Mouse (Mus musculus) heart, postnatal 25 days (tissue): ENCODE measurements around the gene Gm21976. TPM values are rescaled to one million over a fixed set of nuclear protein-coding genes. Genes with fewer than 3 reads are reported as not detected.
A peak's percentile ranks its signal among the peaks of the same experiment; 100 is the strongest.

Source experiments
- DNase-seq: peaks from one replicate; pipeline ENCODE4 v3.0.0; 2022; ENCODE audit warnings: low spot score
- intact Hi-C: fragments of 180-260 bp; cut with DNase I; formaldehyde crosslinking; loops from one replicate; pipeline ENCODE4 v1.15.1; 2025
- total RNA-seq, 2 experiments: library from RNA; stranded (reverse); gene quantifications; 2 replicates each; pipeline ENCODE4 v1.2.3; 2021

The Gm21976 gene
- not detected for total RNA-seq

DNA sequence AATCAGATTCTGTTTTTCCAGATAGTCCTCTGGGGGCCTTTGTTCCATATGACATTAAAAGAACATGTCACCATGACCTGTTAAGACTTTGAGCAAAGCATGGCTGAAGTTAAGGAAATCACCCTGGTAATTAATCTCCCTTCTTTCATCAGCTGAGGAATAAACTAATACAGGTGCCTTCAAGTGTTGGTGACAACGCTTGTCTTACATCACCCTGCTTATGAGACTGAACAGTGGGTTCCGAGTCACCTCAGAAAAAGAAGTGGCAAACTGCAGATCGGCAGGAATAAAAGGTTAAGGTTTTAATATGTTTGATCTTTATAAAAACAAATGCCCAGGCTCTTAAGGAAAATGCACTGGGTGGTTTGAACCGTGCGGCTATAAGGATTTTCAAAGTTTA, at the start of gene Gm21976:
Gene Gm21976 (plus strand): TSS at position 202 of the 400 bp plus-strand sequence.
- intact Hi-C loops, result no loop called here
- DNase-seq, result no peak

DNA sequence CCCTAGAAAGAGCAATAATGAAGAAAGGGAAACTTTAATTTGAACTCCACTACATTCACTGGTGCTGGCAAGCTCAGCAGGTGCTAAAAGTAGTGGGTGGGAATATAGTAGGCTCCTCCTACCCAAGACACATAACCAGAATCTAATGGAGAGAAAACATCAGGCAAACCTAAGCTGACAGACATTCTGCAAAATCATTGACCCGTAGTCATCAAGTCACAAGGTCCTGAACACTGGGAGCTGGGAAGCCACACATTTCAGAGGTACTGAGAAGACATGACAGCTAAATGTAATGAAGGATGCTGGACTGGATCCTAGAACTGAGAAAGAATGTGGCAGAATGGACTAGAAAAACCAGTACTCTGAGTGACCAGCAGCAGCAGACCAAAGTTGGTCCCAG, 49.2 kb upstream of the Gm21976 start:
- intact Hi-C loops, result no loop called here
- DNase-seq, result no peak

DNA sequence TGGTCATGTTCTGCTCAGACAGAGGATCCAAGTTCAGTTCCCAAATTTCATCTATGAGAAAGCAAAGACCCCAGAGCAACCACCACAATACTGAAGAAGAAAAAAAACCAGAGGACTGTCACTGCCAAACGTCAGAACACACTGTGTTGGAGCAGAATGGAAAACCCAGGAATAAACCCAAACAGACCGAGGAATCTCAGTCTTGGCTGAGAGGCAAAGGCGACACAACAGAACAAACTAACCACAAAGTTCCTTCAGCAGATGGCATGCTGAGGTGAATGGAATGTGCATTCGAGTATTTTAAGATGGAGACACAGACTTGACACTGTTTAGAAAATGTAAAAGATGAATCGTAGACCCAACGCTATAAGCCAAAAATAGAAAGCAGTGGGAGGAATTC, 44.2 kb upstream of the Gm21976 start:
- intact Hi-C loops, result no loop called here

DNA sequence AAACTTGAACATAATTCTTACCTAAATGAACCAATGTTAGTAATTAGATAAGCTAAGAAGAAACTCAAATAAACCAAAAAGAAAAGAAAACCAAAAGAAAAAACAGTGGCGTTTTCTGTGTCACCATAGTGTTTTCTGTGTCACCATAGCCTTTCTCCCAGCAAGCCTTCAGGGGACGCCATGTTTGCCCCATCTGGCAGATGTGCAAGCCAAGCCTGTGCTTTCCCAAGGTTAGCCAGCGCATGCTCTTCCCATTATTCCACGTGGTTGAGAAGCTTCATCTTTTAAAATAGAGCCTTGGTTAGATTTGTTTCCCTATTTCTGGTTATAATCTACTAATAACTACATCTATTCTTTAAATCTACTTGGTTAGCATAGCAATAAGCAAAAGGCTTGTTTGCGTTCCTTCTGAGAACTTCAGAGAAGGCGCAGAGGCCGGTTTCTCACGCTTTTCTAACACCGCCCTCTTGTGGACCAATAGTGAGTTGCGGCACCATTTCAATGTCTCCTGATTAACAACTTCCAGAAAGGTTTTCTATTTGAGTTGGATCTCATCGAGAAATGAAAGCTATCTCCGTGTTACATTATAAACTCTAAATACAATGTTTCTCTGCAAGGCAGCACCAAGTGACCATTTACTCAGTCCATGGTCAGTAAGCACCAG, 39.6 kb upstream of the Gm21976 start:
- intact Hi-C loops, result loop anchor here (1.0 kb wide), 1 partner anchor 209 kb away; no protein-coding TSS in a partner anchor
- DNase-seq, result no peak

More for the DNA sequence above, 44.2 kb upstream of the Gm21976 start:
- DNase-seq, result no peak

DNA sequence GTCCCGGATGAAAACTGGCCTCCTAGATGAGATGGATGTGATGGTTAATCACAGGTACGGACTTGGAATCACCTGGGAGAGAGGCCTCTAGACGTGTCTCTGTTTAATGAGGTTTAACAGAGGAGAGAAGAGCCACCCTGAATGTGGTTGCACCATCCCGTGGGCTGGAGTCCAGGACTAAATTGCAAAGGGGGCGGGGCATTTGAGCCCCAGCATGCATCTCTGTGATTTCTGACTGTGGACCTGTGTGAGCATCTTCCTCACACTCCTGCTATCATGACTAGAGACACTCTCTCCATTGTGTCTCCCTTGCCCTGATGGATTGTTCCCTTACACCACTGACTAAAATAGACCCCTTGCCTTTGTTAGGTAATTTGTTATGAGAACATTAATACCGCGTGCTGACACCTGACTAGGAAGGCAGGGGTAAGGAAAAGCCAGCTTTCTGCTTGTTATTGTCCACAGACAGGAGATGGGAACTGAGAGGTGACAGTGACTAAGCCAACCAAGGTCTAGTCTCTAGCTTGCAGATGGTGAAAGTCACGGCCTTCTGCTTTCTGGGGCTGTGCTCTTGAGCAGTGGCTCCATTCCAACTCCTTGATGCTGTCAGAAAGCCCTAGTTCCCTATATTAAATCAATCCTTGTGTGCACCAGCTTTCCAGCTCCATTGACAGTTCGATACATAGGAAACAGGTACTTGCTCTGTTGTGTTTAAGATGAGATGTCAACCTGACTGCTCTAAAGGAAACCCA, 38.0 kb upstream of the Gm21976 start:
- intact Hi-C loops, result no loop called here
- DNase-seq, result no peak

DNA sequence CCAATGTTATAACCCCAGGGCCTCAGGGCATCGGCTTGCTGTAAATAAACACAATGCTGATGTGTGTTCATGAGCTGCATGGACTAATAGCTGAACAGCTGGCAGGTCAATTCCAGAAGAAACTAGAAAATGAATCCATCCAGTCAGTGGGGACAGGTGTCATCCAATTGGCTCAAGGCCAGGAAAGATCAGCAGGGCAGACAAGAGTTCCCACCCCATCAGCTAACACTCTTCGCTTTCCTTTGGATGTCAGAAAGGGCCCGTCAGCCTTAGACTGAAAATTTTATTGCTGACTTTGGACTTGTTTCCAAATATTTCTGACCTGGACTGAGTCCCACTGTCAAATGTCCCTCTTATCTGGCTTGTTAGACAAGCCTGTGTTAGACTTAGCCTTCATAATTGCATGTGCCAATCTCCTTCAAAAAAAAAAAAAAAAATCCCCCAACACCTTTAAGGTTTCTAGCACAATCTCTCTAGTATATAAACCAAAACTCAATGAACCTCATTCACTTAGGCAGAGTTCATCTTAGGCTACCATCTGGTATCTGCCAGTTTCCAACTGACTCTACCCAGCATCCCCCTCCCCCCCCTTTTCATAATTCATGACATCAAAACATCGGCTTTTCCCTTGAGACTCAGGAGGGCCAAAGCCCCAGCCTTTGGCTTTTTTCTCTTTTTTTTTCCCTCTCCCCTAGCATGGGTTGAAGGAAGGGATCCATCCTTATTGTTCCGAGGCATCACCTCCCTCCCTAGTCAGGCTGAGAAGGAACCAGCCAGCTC, 34.9 kb upstream of the Gm21976 start:
- no peak for DNase-seq
- intact Hi-C loops, result no loop called here

DNA sequence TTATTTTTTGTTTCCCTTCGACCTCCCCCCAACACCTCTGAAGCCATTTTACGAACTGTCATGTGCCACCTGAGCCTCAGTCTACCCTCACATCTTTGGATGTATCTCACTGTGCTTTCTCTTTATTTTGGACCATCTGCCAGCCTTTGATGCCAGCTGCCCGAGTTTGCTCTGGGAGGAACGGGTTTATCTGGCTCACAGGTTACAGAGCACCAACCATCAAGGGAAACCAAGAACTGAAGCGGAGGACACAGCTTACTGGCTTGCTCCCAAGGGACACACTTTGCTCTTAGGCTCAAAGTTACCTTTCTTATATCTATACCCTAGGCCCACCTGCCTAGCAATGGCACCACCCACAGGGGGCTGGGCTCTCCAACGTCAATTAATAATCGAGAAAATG, 34.3 kb upstream of the Gm21976 start:
- DNase-seq, result no peak
- intact Hi-C loops, result no loop called here

DNA sequence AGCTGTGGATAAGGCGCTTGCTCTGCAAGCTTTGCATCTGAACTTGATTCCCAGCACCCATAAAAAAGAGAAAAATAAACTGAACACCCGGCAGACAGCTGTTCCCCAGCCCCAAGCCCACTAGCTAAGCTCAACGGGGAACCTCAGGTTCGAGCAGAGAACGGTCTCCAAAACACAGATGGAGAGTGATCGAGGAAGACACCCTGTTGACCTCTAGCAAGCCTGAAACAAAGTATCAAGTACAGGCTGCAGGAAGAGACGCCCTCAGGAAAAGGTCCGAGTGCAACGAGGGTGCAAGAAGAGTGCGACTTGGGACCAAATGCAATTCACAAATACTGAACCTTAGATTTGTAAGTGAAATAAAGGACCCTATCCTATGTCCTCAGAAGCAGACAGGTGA, 30.1 kb upstream of the Gm21976 start:
- DNase-seq, result no peak
- intact Hi-C loops, result no loop called here

DNA sequence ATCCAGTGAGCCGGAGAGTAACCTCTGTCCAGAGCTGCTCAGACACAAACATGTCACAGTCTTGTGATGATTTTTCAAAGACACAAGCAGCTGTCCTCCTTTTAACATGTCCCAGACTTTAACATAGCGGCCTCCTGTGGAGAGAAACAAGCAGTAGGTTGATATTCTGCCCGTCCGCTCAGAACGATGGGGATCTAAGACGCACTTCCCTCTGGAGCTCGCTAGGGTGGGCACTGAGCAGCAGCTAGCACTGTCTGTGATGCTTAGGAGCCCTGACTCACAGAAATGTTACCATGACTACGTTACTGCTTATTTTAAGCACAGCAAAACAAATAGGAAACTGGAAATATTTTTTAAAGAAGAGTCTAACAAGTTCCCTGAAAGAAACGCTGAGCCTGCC, 24.8 kb upstream of the Gm21976 start:
- intact Hi-C loops, result loop anchor here (10.0 kb wide), 1 partner anchor 1050 kb away; no protein-coding TSS in a partner anchor
- DNase-seq, result no peak

DNA sequence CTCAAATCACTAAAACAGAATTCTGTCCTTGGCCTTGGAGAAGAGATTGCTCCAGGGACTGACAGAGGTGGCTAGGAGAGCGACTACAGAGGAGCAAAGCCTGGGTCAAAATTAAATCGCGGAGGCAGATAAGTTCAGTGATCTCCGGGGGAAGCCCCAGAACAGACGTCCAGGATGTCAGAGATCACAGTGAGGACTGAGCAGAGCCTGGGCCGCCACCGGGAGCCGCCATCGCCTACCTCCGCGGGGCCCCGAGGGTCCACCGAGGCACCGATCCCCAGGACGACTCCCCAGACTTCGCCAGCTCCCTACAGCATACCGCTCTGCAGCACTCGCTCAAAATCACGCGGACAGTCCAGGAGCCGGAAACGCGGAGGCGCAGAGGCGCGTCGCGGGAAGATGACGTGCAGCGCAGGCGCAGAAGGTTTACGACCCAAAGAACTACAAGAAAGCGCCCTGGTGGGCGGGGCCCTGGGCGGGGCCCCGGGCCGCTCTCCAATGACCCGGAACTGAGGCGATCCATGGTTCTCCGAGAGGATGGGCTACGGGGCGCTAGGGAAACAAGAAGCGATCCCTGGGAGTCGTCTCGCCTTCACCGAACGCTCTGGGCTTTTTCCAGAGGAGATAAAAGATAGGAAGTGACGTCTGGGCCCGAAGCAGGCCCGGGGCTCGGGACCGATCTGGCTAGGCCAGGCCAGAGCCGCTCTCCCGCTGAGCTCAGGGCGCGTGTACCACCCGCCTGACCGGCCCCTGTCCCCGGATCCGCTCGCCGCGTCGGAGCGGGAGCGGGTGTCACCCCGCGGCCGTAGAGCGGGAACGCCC, 16.8 kb upstream of the Gm21976 start, which contains the start of the genes Utp15 and Ankra2:
Gene Utp15 (minus strand): TSS at position 406 of the 822 bp plus-strand sequence.
Gene Ankra2 (plus strand): TSS at position 439 of the 822 bp plus-strand sequence.
- peak; percentile 94 for DNase-seq
- intact Hi-C loops, result loop anchor here (5.0 kb wide), 1 partner anchor 34 kb away; no protein-coding TSS in a partner anchor

DNA sequence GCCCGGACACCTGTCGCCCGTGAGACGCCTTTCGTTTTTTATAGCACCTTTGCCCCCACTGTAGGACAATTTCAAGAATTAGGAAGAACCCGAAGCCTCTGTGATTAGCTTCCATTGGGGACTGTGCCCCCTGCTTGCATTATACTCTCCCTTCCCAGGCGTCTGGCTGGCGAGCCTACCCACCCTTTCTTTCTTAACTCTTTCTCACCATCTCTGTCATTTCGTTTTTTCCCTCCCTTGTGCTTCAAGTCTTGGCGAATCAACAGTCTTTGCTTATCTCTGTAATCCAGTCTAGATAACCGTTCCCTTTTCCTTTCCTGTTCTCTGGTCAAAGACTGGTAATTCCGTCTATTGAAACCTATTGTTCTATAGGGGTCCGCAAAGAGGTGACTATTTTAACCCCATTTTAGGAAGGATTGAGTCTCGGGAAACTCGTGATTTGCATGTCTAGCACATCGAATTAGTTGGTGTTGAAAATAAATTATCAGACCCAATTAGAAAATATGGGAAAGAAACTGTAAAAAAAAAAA, 16.2 kb upstream of the Gm21976 start:
- intact Hi-C loops, result loop anchor here (5.0 kb wide), 1 partner anchor 34 kb away; no protein-coding TSS in a partner anchor
- DNase-seq, result no peak

DNA sequence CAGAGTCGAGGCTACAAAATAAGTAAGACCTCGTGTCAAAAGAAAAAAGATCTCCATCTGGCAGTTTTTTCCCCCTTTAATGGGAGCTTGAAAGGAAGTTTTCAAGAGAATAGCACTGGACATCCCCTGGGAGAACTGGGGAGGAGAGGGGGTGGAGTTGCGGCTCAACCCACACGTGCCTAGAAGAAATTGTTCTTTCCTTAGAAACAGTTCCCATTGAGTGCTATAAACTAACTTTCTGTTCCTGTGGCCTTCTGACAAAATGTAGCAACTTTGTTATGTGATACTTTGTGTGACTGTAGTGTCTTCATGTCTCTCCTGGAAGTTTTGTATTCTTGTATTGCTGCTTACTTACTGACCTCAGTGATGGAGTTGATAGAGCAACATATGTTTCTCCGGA, 15.6 kb upstream of the Gm21976 start:
- no peak for DNase-seq
- intact Hi-C loops, result loop anchor here (2.0 to 5.0 kb wide), 2 partner anchors 33 to 51 kb away; no protein-coding TSS in a partner anchor

DNA sequence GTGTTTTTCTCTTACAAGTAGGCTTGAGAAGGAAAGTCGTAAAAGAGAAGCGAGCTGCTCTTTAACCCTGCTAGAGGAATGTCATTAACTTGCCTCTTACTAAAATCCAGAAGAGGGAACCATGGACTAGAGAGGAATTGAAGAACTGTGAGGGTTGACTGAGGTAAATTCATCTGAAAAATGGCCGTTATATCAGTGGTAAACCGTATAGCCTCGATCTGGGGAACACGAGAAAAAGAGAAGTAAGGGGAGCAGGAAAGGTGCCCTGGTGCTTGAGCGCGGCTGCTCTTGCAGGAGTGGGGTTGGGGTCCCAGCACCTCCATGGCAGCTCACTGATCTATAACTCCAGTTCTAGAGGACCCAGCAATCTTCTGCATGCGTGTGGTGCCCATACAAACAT, 5.7 kb upstream of the Gm21976 start:
- intact Hi-C loops, result no loop called here
- DNase-seq, result no peak

DNA sequence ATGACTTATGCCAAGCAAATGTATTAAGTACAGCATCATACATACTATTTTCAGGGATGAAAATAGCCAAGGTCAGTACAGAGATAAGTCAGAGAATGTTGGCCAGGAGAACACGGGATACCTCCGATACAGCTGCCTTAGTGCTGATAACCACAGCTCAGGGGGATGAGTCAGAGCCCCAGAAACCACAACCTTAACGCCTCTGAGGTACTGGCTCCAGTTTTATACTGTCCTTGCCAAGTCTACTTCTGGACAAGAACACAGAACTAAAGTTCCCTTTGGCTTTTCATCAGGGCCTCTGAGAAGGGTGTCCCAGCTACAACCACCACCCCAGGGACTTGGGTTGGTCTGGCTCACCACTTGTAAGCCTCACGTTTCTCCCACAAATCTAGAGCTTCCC, 4.0 kb upstream of the Gm21976 start:
- DNase-seq, result no peak
- intact Hi-C loops, result no loop called here

DNA sequence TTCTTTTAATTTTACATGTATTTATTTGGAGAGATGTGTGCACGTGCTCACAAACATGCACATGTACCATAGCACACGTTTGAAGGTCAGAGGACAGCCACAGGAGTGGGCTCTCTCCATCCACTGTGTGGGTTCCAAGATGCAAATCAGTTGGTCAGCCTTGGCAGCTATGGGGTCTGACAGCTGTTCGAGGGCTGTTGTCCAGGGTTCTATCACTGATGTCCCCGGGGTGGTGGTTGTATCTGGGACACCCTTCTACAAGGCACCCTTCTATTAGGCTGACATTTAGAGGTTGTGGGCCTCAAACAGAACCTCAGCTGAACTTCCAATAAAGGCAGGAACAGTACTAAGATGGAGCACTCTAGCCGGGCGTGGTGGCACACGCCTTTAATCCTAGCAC, 3.4 kb upstream of the Gm21976 start:
- intact Hi-C loops, result no loop called here

DNA sequence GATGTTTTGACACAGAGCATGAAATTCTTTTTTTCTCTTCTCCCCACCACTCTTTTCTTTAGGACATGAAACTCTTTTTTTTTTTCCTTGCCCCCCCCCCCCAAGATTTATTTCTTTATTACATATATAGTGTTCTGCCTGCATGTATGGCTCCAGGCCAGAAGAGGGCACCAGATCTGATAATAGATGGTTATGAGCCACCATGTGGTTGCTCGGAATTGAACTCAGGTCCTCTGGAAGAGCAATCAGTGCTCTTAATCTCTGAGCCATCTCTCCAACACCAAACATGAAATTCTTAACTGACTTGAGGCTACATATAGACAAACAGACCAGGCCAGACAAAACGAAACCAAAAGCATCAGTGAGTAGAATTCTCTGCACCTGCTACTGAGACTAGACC, 2.2 kb upstream of the Gm21976 start:
- intact Hi-C loops, result no loop called here

More for the DNA sequence above, 3.4 kb upstream of the Gm21976 start:
- no peak for DNase-seq

DNA sequence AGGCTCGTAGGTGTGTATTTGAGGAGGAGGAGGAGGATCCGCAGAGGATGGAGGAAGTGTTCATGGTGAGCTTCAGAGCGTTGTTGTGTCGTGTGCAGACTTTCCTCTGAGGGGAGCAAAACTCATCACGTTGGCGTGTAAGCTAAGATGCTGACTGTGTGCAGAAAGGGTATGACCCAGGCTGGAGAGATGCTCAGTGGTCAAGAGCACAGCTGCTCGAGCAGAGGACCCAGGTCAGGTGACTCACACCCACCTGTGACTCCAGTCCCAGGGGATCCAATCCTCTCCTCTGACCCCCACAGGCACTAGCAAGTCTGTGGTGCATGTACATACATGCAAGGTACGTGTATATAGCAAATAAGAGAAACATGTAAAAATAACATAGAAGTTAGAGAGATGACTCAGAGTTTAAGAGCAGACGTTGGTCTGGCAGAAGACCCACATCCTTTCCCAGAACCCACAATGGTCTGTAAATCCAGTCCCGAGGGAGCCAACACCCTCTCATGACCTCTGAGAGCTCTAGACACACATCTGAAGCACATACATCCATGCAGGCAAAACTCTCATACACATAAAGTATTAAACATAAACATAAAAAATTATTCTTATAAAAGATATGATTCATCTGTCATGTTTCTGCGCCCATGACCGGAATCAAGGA, 1.4 kb downstream of the Gm21976 start:
- intact Hi-C loops, result no loop called here
- DNase-seq, result no peak

More for the DNA sequence above, 2.2 kb upstream of the Gm21976 start:
- no peak for DNase-seq

DNA sequence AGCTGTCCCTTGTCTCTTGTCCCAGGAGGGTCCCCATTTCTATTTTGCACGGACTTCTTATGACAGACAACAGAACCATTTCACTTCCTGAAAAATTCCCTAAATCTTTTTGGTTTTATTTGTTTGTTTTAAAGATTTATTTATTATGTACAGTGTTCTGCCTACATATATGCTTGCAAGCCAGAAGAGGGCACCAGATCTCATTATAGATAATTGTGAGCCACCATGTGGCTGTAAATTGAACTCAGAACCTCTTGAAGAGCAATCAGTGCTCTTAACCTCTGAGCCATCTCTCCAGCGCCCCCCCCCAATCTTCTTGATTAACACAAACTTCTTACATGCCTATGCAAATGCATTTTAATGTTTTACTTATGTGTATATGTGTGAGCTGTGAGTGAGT, 11.0 kb downstream of the Gm21976 start:
- no peak for DNase-seq
- intact Hi-C loops, result no loop called here

DNA sequence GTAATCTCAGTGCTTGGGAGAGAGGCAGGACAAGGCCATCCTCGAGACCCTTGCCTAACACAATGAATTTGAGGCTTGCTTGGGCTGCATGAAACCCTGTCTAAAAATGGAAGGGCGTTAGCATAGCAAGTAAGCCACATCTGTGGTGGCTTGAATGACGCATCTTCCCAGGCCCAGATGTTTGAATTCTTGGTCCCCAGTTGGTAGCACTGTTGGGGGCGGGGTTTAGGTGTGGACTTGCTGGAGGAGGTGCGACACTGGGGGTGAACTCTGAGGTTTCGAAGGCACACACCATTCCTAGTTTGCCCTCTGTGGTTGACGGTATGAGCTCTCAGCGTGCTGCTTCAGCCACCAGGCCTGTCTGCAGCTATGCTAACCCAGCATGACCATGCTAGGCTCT, 12.0 kb downstream of the Gm21976 start:
- intact Hi-C loops, result no loop called here
- DNase-seq, result no peak
